Mouse (Mus musculus): ENCODE data around the gene Mindy2. TPM values are rescaled to one million over a fixed set of nuclear protein-coding genes. Genes with fewer than 3 reads are reported as not detected.

Gene Mindy2
- 8.6 and 21.3 TPM in 2 replicates for polyA plus RNA-seq (2012; rRNA removed; ENCODE audit: low replicate concordance)

GRCm38 (mm10) chr9:70657013-70657967 lies at the start of gene Mindy2:
TSS of gene Mindy2 (minus strand) at chr9:70657174.

DNA sequence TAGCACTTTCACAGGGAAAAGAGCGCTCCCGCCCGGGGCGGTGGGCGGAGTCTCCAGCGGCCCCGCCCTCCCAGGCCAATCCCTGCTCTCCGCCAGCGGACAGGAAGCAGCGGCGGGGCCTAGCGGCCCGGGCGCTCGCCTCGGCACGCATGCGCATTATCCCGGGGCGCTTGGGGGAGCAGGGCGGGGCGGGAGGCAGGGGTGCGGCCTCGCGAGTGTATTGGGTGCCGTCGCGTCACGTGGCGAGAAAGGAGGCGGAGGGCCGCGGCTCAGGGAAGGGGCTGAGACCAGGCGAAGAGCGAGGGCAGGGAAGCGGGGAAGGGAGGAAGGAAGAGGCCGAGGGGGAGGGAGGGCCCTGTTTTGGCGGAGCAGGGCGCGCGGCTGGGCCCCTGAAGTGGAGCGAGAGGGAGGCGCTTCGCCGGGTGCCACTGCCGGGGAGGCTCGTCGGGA lies 21.7 kb upstream of the Mindy2 start, which contains the start of gene Adam10:
Adam10 (plus strand) TSS at position 316 of the 450 bp plus-strand sequence.

GRCm38 (mm10) chr9:70656130-70657007 lies 605 bp downstream of the Mindy2 start, which contains the start of gene Gm10642:
TSS of gene Gm10642 (plus strand) at chr9:70656251.

Other genes with a start within 250 kb of the Mindy2 start
- 2.6 and 2.7 TPM in 2 replicates for gene Ccnb2, start 235.6 kb downstream of the Mindy2 start, polyA plus RNA-seq (2012; rRNA removed; ENCODE audit: low replicate concordance)
- gene Rnf111, start 153.4 kb downstream of the Mindy2 start, polyA plus RNA-seq (2012; rRNA removed; ENCODE audit: low replicate concordance): 55.2 and 57.3 TPM in 2 replicates
- 6.5 and 9.1 TPM in 2 replicates for gene Sltm, start 114.4 kb downstream of the Mindy2 start, polyA plus RNA-seq (2012; rRNA removed; ENCODE audit: low replicate concordance)
- 0.96 and 8.8 TPM in 2 replicates for gene Gm10642, start 923 bp downstream of the Mindy2 start, polyA plus RNA-seq (2012; rRNA removed; ENCODE audit: low replicate concordance)
- 23.6 and 46.9 TPM in 2 replicates for gene Adam10, start 21.8 kb upstream of the Mindy2 start, polyA plus RNA-seq (2012; rRNA removed; ENCODE audit: low replicate concordance)

Measured in mammary gland, adult 2 months (tissue).